Mouse (Mus musculus): ENCODE results near the gene Spata2.

Spata2 gene

DNA sequence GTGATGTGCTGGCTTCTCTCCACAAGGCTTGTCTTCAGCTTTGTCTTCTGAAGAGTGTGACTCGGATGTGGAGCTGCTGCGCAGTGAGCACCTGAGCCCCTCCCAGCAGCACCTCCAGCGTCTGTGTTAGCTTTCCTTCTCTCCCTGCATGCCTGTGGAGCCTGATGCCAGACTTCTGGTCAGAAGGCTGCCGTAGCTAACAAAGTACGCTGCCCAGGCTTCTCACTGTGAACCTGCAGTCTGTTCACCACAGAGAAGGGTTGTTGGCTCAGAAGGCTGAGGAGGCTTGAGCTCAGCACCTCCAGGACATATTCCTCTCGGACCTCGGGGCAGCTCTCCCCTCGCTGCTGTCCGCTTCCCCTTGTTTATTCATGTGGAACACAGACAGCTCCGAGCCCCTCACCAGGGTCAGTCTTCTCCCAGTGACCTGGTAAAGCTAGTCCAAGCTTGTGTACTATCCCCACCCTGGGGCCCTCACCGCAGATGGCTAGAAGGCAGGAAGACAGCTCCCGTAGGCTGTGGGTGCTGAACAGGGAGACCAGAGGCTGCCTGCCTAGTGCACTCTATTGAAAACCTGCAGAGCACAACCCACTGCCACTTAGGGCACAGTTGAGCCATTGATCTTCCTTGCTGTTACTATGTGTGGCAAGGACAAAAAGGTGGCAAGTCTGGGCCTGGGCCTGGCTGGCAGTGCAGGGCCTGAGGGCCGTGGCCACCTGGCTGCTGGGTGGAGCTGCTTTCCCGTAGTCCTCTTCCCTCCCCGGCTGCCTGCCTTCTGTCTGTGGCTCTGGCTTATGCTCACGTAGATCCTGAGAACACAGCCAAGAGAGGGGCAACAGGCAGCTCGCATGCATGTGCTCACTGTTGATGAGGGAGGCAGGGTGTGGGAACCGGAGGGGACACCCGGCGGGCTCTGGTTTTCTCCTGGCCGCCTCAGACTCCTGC is 43.1 kb downstream of the Spata2 start:
- DNase-seq (ENCODE audit: low spot score in 2 of 2), result no peak

DNA sequence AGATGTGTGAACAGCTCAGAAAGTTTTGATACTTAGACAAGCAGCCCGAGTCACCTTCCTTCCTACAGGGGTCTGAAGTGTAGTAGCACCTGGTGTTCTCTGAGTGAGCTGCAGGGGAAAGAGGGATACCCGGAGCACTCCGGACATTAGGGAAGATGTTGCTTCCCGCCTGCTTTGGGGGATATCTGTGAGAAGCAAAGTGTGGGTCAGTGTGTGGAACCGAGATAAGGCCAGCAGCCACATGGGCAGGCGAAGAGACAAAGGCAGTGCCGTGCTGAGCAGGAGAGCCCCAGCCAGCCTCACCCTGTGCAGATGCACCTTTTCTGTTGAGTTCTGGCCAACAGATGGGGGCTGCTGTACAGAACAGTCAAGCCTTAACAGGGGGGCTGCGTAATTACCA is 45.1 kb downstream of the Spata2 start:
- DNase-seq (ENCODE audit: low spot score in 2 of 2), result peak; percentile 60 to 71

DNA sequence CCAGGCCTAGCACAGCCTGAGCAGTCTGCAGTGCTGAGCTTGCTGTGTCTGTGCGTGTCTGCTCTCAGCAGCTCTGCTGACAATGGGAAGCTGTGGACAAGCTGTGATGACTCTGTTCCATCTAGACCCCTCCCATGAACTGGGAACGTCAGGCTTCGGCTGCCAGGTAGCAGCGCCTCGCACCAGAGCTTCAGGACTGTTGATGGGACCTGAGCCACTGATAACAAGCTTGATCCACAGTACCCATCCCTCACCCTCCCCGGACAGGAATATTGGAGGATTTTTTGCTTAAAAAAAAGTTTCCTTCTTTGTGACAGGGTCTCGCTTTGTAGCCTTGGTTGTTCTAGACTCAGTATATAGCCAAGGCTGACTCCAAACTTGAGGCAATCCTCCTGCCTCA is 45.5 kb downstream of the Spata2 start:
- peak; percentile 34 to 43 for DNase-seq (ENCODE audit: low spot score in 2 of 2)

DNA sequence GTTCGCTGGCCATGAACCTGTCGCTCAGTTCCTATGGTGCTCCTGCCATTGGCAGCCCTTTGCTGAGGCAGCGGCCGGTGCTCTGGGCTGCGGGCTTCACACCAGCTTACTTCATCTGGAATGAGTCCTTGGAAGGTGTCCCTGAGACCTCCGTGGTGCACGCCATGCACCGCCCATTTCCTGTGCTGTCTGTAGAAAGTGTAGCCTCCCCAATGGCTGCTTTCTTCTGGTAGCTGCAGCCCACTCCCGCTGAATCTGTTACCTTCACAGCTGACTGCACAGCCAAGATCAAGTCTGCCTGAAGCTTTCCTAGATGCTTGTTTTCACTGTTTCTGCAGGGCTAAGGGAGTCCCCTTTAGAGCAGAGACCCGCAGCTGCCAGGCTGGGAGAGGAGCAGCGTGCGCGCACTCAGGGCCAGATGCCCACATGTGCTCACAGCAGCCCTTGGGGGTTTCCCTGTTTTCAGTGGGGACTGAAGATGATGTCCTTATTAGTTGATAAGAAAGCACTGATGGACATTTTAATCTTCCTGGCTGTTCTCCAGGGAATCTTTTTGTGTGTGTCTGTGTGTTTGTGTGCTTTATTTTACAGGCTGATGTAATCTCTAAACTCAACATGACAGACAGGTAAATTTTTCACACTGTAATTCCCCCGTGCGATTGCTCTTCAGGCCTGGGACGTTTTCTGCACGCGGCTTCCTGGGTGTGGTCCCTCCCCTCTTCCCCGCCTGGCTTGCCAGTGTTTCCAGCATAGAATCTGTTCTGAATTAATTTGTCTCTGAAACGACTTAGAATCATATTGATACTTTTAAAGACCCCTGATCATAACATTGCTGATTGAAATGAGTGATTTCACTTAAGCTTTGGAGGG is 46.5 kb downstream of the Spata2 start:
- no peak for DNase-seq (ENCODE audit: low spot score in 2 of 2)

DNA sequence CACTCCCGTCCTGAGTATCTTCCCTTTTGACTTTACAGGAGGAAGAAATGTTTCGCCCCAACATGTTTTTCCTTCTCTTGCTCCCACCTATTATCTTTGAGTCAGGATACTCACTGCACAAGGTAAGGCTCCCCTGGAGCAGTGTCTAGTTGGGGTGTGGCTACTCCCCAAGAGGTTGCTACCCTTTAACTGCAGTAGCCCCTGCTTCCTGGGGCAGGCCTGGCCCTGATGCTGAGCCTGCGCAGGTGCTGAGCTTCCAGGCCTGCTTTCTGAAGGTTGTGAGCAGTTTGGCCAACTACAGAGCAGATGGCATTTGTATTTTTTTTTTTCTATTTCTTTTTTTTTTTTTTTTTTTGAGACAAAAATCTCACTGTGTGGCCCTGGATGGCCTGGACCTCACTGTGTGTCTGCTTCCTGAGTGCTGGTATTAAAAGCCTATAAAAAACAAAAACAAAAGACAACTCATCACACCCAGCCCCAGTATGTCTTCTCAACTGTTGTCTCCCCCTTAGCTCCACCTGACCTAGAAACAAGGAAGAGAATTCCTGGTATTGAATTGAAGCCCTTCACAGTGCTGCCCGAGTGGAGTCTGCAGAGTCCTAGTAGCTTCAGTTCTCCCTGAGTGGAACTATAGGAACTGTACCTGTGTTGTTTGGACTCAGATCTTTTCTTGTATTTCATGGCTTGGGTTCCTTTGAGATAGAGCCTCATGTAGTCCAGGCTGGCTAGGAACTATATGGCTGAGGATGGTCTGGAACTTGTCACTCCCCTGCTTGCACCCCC is 49.1 kb downstream of the Spata2 start:
- no peak for DNase-seq (ENCODE audit: low spot score in 2 of 2)

DNA sequence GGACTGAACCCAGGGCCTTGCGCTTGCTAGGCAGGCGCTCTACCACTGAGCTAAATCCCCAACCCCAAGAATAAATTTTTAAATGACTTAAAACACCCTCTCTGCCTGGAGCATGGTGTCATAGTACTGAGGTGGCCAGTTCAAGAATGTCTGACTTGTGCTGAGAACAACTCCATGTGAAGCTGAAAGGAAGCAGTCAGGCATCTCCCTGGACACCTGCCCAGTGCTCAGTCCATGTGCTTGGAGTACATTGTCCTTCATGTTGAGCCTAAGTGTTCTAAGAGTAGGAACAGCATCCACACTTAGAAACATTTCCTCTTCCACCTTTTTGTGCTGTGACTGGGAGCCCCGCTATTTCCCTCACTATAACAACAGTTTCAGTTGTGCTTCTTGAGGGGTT is 53.3 kb downstream of the Spata2 start:
- no peak for DNase-seq (ENCODE audit: low spot score in 2 of 2)

DNA sequence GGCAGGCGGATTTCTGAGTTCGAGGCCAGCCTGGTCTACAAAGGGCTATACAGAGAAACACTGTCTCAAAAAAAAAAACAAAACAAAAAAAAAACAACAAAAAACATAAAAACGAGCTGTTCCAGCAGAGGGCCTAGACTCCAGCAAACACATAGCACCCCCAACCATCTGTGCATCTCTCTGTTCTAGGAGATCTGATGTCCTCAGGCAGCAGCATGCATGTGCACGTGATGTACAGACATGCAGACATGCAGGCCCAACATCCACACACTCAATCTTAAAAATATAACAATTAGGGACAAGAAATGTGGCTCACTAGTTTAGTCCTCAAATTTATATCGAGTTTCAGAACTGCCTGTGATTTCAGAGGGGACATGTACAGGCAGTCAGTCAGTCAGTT is 56.3 kb downstream of the Spata2 start:
- no peak for DNase-seq (ENCODE audit: low spot score in 2 of 2)

DNA sequence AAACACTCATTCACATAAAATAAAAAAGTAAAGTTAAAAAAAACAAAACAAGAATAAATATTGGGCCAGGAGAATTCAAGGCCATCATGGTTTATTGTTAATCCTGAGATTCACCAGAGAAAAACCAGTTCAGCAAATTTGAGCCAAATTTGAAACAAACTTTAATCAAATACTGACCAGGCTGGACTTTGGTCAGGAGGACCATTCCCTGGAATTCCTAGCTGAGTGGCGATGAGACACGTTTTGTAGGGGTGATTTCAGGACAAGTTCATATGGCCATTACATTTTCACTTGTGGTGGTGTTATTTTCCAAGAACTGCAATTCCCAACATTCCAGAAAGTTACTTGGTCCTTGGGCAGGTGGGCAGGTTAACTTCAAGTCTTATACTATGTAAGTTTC is 57.1 kb downstream of the Spata2 start:
- no peak for DNase-seq (ENCODE audit: low spot score in 2 of 2)

DNA sequence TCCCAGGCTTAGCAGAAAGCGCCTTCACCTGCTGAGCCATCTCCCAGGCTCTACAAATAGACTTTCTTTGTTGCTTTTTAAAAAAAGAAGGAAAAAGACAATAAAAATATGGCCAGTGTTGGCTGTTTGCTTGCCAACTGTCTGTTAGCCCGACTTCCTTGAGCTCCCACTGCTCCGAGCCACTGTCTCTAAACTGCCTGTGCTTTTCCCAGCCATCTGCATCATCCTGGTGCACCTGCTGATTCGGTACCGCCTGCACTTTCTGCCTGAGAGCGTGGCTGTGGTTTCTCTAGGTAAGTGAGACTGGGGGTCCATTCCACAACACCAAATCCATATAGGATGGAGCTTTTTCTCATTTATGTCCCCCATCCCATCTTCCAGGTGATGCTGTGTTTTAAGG is 58.1 kb downstream of the Spata2 start:
- no peak for DNase-seq (ENCODE audit: low spot score in 2 of 2)

DNA sequence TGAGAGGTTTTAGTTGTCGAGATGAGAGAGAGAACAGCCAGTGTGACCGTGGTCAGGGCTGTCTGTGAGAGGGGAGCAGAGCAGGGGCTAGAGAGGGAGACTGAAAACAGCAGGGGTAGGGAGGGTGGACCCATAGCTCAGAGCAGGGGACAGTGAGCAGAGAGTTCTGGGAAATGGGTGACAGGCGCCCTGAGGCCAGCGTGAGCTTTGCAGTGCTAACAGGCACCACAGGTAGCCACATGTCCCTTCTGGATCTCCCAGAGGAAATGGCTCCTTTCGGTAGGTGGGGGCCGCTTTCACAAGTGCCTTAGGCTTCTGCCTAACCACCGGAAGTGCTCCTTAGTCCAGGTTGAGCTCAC is 61.3 kb downstream of the Spata2 start:
- DNase-seq (ENCODE audit: low spot score in 2 of 2), result peak in 1 of 2 experiments; percentile 44

Data from spleen, postnatal 10 days (tissue).